Mouse (Mus musculus) spleen, adult 2 months (tissue): ENCODE measurements around the gene Slc43a2.

Experiments used
- CTCF ChIP-seq: fragments of 200-500 bp; IDR thresholded peaks from 2 replicates; pipeline ENCODE4 v1.5.1; 2011; ENCODE audit warnings: mild to moderate bottlenecking, inconsistent platforms; ENCODE audit not compliant: insufficient read depth, insufficient read length, insufficient replicate concordance; ENCODE audit errors: extremely low read depth
- POLR2A ChIP-seq: fragments of 200-500 bp; IDR thresholded peaks from 2 replicates; pipeline ENCODE4 v1.6.1; 2011; ENCODE audit warnings: low read depth, low read length, inconsistent platforms

- no peak for TF ChIP-seq CTCF
- no peak for TF ChIP-seq POLR2A
Observed at GRCm38 (mm10) chr11:75557142-75557541, 25.6 kb downstream of the Slc43a2 start.
